Mouse (Mus musculus) forebrain, embryonic 11.5 days (tissue): ENCODE measurements around the gene Jmjd7. TPM values are rescaled to one million over a fixed set of nuclear protein-coding genes. Genes with fewer than 3 reads are reported as not detected.

ENCODE experiments used
- ATAC-seq: fragments of 200-750 bp; cut with Nextera tagmentation; replicated peaks from 2 replicates; pipeline ENCODE4 v1.8.0; 2017; ENCODE audit warnings: moderate TSS enrichment; ENCODE audit not compliant: low FRiP score
- DNase-seq: peaks from one replicate; pipeline ENCODE4 v3.0.0-alpha.2; 2017; ENCODE audit warnings: low spot score
- H3K27ac ChIP-seq: fragments of 300-500 bp; sonication (generic); 2 replicates; pipeline ENCODE4 v1.5.1; 2014; ENCODE audit warnings: low read depth, low read length
- H3K27me3 ChIP-seq: fragments of 300-500 bp; sonication (generic); 2 replicates; pipeline ENCODE4 v1.6.1; 2014; ENCODE audit warnings: mild to moderate bottlenecking, low read length, mixed read lengths; ENCODE audit not compliant: control insufficient read depth, insufficient read depth
- H3K36me3 ChIP-seq: fragments of 300-500 bp; sonication (generic); 2 replicates; pipeline ENCODE4 v1.6.1; 2014; ENCODE audit warnings: mild to moderate bottlenecking, low read length, moderate library complexity, mixed read lengths; ENCODE audit not compliant: control insufficient read depth, insufficient read depth
- H3K4me1 ChIP-seq: fragments of 300-500 bp; sonication (generic); replicated peaks from 2 replicates; pipeline ENCODE4 v1.6.1; 2014; ENCODE audit warnings: low read length, mixed read lengths; ENCODE audit not compliant: control insufficient read depth, insufficient read depth
- H3K4me2 ChIP-seq: fragments of 300-500 bp; sonication (generic); 2 replicates; pipeline ENCODE4 v1.6.1; 2014; ENCODE audit warnings: low read depth, mild to moderate bottlenecking, low read length, moderate library complexity, mixed read lengths; ENCODE audit not compliant: severe bottlenecking
- H3K4me3 ChIP-seq: fragments of 300-500 bp; sonication (generic); 2 replicates; pipeline ENCODE4 v1.5.1; 2014; ENCODE audit warnings: low read depth, low read length
- H3K9ac ChIP-seq: fragments of 300-500 bp; sonication (generic); 2 replicates; pipeline ENCODE4 v1.6.1; 2014; ENCODE audit warnings: low read length
- H3K9me3 ChIP-seq: fragments of 300-500 bp; sonication (generic); 2 replicates; pipeline ENCODE4 v1.6.1; 2016; ENCODE audit warnings: low read length, mixed read lengths; ENCODE audit not compliant: control insufficient read depth
- WGBS: fragments of 180-500 bp; shearing (Covaris S2); extraction: QIAGEN DNeasy Blood & Tissue Kit; methylation state at CpG from one replicate; pipeline ENCODE4 v1.1.7; 2014; 5-methylcytosine and 5-hydroxymethylcytosine counted together
- polyA plus RNA-seq: library from polyadenylated mRNA; unstranded; fragments of >200 nt; fragmentation: Nextera tagmentation; extraction: Ambion mirVana; gene quantifications from 2 replicates; pipeline ENCODE4 v1.2.1, GENCODE M21; 2014

Gene Jmjd7
- polyA plus RNA-seq, 1 experiment from 2014 or later: 18.6 TPM

DNA sequence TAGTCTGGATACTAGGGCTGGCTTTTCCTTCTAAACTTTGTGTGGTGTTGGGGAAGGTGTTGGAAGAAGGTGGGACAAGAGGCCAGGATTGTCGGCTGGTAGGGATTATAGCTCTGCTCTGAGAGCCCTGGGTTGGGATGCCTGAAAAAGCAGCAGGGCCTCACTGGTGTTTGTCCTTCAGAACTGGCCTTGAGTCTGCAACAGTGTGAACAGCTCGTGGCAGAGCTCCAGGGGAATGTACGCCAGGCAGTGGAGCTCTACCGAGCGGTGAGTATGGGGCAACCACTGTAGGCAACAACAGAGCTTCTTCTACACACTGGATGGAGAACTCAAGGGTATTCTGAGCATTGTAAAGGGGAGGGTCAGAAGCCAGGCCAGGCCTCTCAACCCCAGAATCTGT is 2.9 kb upstream of the Jmjd7 start:
- Histone ChIP-seq H3K9me3 (no peaks in the 10 kb centered on the region), H3K27ac (no peak overlapping the region), H3K27me3 (no peaks in the 10 kb centered on the region), H3K36me3 (no peaks in the 10 kb centered on the region), H3K4me1 (peaks cover 6% of the 10 kb centered on the region; the same call in 1 of the 2 replicates), H3K4me3 (no peak overlapping the region), H3K9ac (no peak overlapping the region), H3K4me2 (no peak overlapping the region)
- DNase-seq: no peak
- WGBS: 92% methylated on average over 5 of the region's 5 CpGs
- no peak for ATAC-seq

DNA sequence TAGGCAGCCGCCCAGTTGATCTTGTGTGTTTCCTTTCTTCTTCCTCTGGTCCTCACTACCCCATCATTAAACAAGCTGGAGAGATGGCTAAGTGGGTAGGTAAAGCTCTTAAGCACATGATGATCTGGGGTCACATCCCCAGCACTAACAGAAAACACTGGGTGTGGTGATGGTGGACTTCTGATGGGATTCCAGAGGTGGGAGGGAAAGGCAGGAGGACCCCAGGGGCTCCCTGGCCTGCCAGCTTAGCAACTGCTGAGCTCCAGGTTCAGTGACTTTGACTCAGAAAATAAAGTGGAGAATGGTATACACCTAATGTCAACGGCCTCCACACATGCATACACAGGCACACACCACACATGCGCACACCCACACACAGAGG is 658 bp downstream of the Jmjd7 start:
- Histone ChIP-seq H3K27ac (peak overlapping the region; percentile 39), H3K9me3 (no peaks in the 10 kb centered on the region), H3K4me1 (peaks cover 6% of the 10 kb centered on the region; the same call in 1 of the 2 replicates), H3K9ac (peak overlapping the region; percentile 90), H3K27me3 (no peaks in the 10 kb centered on the region), H3K4me3 (peak overlapping the region; percentile 84), H3K36me3 (no peaks in the 10 kb centered on the region; the same call in 1 of the 2 replicates), H3K4me2 (peak overlapping the region; percentile 71)
- no peak for DNase-seq
- 55% methylated on average over 3 of the region's 3 CpGs for whole genome bisulfite sequencing
- peak; percentile 13 for ATAC-seq

DNA sequence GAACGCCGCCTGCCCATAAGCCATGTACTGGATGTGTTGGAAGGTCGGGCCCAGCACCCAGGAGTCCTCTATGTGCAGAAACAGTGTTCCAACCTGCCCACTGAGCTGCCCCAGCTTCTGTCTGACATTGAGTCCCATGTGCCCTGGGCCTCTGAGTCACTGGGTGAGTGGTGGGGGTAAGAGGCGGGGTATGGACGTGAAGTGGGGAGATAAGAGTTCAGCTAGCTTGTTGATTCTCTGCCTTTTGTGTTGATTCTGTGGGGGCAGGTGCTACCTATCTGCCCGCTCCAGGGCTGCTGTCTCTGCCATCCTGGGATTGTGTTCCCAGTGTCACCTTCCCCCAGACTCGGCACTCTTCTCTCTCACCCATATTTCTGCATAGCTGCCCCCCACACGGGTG is 3.1 kb downstream of the Jmjd7 start:
- DNase-seq: no peak
- no peaks in the 10 kb centered on the region for H3K27me3 ChIP-seq
- no peak overlapping the region for H3K4me3 ChIP-seq
- no peak overlapping the region for H3K9ac ChIP-seq
- no peaks in the 10 kb centered on the region; the same call in 1 of the 2 replicates for H3K36me3 ChIP-seq
- ATAC-seq: no peak
- no peak overlapping the region for H3K27ac ChIP-seq
- peaks cover 6% of the 10 kb centered on the region; the same call in 1 of the 2 replicates for H3K4me1 ChIP-seq
- 90% methylated on average over 8 of the region's 8 CpGs for WGBS
- no peaks in the 10 kb centered on the region for H3K9me3 ChIP-seq
- no peak overlapping the region for H3K4me2 ChIP-seq

DNA sequence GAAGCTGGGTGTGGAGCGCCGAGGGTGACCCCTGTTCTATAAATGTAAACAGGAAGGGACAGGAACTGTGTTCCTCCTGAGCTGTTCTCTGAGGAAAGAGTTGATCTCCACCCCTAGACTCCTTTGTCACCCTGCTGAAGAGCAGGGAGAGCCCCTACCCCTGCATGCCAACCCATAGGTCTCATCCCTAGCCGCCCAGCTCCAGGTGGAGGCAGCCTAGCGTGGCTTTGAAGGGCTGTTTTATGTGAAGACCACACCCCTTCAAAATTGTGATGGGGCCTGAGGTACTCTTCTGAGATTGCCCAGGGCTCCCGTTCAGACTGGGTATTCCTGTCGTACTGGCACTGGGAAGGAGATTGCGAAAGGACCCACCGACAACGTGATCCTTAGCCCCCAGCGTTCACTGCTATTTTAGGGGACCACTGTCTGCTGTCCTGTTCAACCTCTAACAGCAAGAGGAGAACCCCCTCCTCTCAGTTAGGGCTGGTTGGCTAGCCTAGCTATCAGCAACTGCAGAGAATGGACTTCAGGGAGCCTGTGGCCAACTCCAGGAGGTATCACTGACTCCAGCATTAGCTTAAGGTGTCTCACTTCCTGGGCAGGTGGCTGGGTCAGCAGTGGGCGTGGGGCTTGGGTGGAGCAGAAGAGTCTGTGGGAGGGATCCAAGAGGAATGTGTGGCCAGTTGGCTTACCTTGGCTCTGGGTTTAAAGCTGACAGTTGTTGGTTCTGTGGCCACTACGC is 5.6 kb downstream of the Jmjd7 start, which contains the start of gene Pla2g4b:
Gene Pla2g4b, plus strand, starts transcription at position 692 of the 742 bp plus-strand sequence.
- Histone ChIP-seq H3K36me3 (no peaks in the 10 kb centered on the region; the same call in 1 of the 2 replicates), H3K27me3 (no peaks in the 10 kb centered on the region), H3K4me3 (no peak within 1 kb of the TSS), H3K4me1 (peaks cover 5% of the 10 kb centered on the region; the same call in 1 of the 2 replicates), H3K4me2 (no peak within 1 kb of the TSS), H3K9me3 (no peaks in the 10 kb centered on the region), H3K9ac (no peak within 1 kb of the TSS), H3K27ac (no peak within 1 kb of the TSS)
- no peak for ATAC-seq
- 93% methylated on average over 12 of the region's 12 CpGs for WGBS
- DNase-seq: no peak

DNA sequence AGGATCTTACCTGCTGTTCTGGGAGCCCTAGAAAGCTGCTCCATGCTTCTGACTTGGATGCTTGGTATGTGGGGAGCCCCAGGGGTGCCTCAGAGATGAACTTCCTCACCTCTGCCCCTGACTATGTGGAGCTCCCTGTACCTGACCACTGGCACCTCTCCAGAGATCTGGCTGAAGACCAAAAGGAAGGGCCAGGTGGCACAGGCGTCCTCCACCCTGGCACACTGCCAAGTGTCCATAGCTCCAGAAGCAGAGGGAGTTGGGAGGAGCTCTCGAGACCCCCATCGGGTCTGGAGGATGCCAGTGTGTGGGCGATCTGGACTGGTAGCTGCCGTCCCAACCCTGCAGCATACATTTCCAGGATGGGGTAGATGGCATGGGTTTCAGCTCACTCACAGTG is 6.4 kb downstream of the Jmjd7 start:
- Histone ChIP-seq H3K27ac (no peak overlapping the region), H3K4me3 (no peak overlapping the region), H3K9me3 (no peaks in the 10 kb centered on the region), H3K4me2 (no peak overlapping the region), H3K9ac (no peak overlapping the region), H3K27me3 (no peaks in the 10 kb centered on the region), H3K36me3 (no peaks in the 10 kb centered on the region; the same call in 1 of the 2 replicates), H3K4me1 (no peaks in the 10 kb centered on the region)
- ATAC-seq (no peak), DNase-seq (no peak)
- WGBS: 89% methylated on average over 5 of the region's 5 CpGs

DNA sequence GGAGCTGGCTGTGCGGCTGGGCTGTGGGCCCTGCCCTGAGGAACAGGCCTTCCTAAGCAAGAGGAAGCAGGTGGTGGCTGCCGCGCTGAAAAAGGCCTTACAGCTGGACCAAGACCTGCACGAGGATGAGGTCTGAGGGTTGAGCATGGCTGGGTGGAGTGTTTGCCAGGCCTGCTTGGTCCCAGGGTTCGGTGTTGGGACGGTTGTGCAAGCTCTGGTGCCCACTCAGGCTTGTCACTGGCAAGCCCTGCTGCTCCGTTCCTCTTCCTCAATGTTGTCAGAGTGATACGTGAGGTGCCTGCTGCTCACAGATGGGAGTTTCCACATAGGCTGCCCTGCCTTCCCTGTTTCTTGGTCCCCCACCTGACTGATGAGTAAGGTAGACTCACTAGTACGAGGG is 10.5 kb downstream of the Jmjd7 start:
- H3K4me3 ChIP-seq: no peak overlapping the region
- H3K4me2 ChIP-seq: no peak overlapping the region
- H3K4me1 ChIP-seq: no peaks in the 10 kb centered on the region
- no peaks in the 10 kb centered on the region for H3K27me3 ChIP-seq
- H3K9ac ChIP-seq: no peak overlapping the region
- 96% methylated on average over 9 of the region's 9 CpGs for WGBS
- H3K36me3 ChIP-seq: no peaks in the 10 kb centered on the region; the same call in 1 of the 2 replicates
- no peak overlapping the region for H3K27ac ChIP-seq
- ATAC-seq: no peak
- H3K9me3 ChIP-seq: no peaks in the 10 kb centered on the region
- no peak for DNase-seq

DNA sequence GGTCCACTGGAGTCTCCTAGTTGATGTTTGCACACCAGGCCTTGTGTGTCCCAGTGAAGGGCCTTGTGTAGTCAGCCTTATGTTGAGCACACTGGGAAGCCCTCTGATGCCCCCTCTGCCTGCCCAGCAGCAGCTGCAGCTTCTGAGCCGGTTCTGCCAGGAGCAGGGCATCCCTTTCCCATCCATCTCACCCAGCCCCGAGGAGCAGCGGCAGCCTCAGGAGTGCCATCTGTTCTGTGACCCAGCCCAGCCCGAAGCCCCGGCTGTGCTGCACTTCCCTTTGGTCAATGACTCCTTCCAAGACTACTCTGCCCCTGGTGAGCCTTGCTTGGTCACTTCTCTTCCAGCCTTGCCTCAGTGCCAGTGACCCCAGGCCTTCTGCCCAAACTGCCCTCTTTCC is 13.7 kb downstream of the Jmjd7 start:
- 96% methylated on average over 5 of the region's 5 CpGs for WGBS
- ATAC-seq (no peak), DNase-seq (no peak)
- Histone ChIP-seq H3K9me3 (no peaks in the 10 kb centered on the region), H3K4me3 (no peak overlapping the region), H3K27me3 (no peaks in the 10 kb centered on the region), H3K4me2 (no peak overlapping the region), H3K9ac (no peak overlapping the region), H3K4me1 (no peaks in the 10 kb centered on the region), H3K27ac (no peak overlapping the region), H3K36me3 (no peaks in the 10 kb centered on the region; the same call in 1 of the 2 replicates)

DNA sequence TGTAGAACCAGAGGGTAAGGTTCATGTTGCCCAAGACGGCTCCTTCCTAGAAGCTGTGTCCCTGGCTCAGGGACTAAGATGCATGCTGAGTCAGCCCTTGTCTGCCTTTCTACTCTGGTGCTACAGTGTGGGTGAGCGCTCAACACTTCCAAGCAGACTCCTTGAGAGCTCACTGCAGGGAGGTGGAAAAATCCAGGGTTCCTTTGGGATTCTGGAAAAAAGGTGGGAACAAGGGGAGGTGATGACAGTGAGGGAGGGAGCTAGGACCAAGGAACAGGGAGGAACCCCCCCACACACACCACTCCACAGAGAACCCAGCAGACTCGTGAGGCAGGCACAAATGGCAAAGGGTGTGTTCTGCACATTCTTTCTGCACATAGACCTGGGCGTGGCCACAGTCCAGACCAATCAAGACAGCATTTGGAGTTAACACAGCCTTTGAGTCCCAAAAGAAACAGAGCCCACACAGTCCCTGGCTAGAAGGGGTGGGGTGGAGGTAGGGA is 16.9 kb downstream of the Jmjd7 start:
- DNase-seq: no peak
- no peak for ATAC-seq
- 64% methylated on average over 4 of the region's 4 CpGs for WGBS
- H3K4me2 ChIP-seq: no peak overlapping the region
- H3K27ac ChIP-seq: no peak overlapping the region
- no peaks in the 10 kb centered on the region for H3K4me1 ChIP-seq
- no peaks in the 10 kb centered on the region; the same call in 1 of the 2 replicates for H3K36me3 ChIP-seq
- no peak overlapping the region for H3K4me3 ChIP-seq
- no peaks in the 10 kb centered on the region for H3K27me3 ChIP-seq
- H3K9me3 ChIP-seq: no peaks in the 10 kb centered on the region
- H3K9ac ChIP-seq: no peak overlapping the region

DNA sequence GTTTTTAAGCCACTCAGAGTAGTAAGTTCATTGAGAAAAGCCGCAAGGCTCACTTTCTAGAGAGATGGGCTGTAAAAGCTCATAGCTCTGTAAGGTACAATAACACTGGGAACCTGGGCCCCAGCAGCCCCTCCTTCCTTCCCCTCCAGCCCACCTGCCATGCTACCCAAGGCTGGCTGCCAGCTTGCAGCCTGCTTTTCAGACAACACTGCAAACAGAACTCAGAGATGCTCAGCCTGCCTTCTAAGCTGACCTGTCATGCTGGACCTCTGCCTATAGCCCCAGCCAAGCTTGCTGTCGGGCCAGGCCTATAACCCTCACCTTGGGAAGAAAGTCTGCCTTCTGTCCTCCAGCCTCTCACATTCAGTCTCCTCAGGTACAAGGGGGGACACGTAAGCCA is 17.4 kb downstream of the Jmjd7 start:
- no peak overlapping the region for H3K9ac ChIP-seq
- no peak overlapping the region for H3K4me3 ChIP-seq
- H3K36me3 ChIP-seq: no peaks in the 10 kb centered on the region; the same call in 1 of the 2 replicates
- 71% methylated on average over 3 of the region's 3 CpGs for WGBS
- no peaks in the 10 kb centered on the region for H3K4me1 ChIP-seq
- no peak overlapping the region for H3K4me2 ChIP-seq
- DNase-seq (no peak), ATAC-seq (no peak)
- H3K27ac ChIP-seq: no peak overlapping the region
- no peaks in the 10 kb centered on the region for H3K9me3 ChIP-seq
- H3K27me3 ChIP-seq: no peaks in the 10 kb centered on the region
